12 mouse cellular contexts compared by ENCODE assay signal in the genomic region with DNA sequence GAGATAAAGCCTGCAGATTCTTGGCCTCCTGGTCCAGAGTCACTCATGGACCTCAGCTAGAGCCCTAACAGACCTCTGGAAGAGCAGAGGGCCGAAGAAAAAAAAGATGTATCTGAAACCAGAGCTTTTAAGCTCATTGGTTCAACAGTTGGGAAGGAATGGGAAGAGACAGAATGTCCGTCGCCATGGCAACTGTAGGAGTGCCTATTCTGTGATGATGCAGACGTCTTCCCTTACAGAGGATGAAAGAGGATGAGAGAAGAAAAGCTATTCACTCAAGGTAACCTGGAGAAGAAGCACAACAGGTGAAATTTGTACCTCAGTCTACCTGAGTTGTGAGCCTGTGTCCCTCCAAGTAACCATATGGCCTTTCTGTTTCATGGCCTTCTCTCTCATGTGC. TPM values are rescaled to one million over a fixed set of nuclear protein-coding genes. Genes with fewer than 3 reads are reported as not detected.
DNase-seq lines count a peak whose midpoint lies in the region; ATAC-seq lines count a peak whose summit lies in the region.
"Had no signal": no experiment of that assay in that cellular context is flagged by ENCODE, and none has a peak within 500 bp of the region (broad histone marks: within the 10 kb centered on the region; RNA-seq: fewer than 3 reads in every experiment).

No protein-coding gene starts in this region.

- no peaks in the 10 kb centered on the region for H3K27me3 ChIP-seq in forebrain, embryonic 15.5 days
- H3K27me3 ChIP-seq in forebrain, embryonic 11.5 days (ENCODE audit: control insufficient read depth, insufficient read depth, low read length), result no peaks in the 10 kb centered on the region
- no peaks in the 10 kb centered on the region for H3K27me3 ChIP-seq in heart, embryonic 11.5 days (ENCODE audit: control insufficient read depth, insufficient read depth, low read length)
- H3K27me3 ChIP-seq: liver, embryonic 13.5 days; stomach, embryonic 15.5 days had no signal

- H3K4me3 ChIP-seq in forebrain, embryonic 15.5 days, result no peak overlapping the region
- no peak overlapping the region for H3K4me3 ChIP-seq in forebrain, embryonic 11.5 days (ENCODE audit: low read depth, low read length)
- no peak overlapping the region for H3K4me3 ChIP-seq in heart, embryonic 11.5 days (ENCODE audit: low read depth, low read length)
- H3K4me3 ChIP-seq: liver, embryonic 13.5 days; stomach, embryonic 15.5 days had no signal

- no peak for DNase-seq in forebrain, embryonic 11.5 days (ENCODE audit: low spot score)
- peak; percentile 64 for DNase-seq in brain, embryonic 18.5 days (ENCODE audit: low read depth, low spot score)
- peak; percentile 77 for DNase-seq in layer of hippocampus, adult 9-11 months
- peak; percentile 56 for DNase-seq in right cerebral cortex, adult 18-20 months
- DNase-seq: cerebellum, adult 9-11 months; kidney, postnatal 36 days; liver, embryonic 13.5 days had no signal

- H3K4me1 ChIP-seq in forebrain, embryonic 15.5 days, result 0 out of 2 replicates have a peak, but pooled peaks cover 6% of the 10 kb centered on the region
- H3K4me1 ChIP-seq in forebrain, embryonic 11.5 days (replicated peaks; ENCODE audit: control insufficient read depth, insufficient read depth, low read length), result no peaks in the 10 kb centered on the region
- H3K4me1 ChIP-seq in heart, embryonic 11.5 days (ENCODE audit: control insufficient read depth, insufficient read depth, low read length), result 0 out of 2 replicates have a peak, but pooled peaks cover 3% of the 10 kb centered on the region
- H3K4me1 ChIP-seq: liver, embryonic 13.5 days; stomach, embryonic 15.5 days had no signal

- 54% methylated on average over 4 of the region's 4 CpGs for WGBS in forebrain, embryonic 15.5 days
- WGBS in forebrain, embryonic 11.5 days, result 54% methylated on average over 4 of the region's 4 CpGs
- WGBS in heart, embryonic 11.5 days (ENCODE audit: insufficient replicate concordance), result 49% methylated on average over 4 of the region's 4 CpGs

- no peaks in the 10 kb centered on the region for H3K36me3 ChIP-seq in forebrain, embryonic 15.5 days
- H3K36me3 ChIP-seq in forebrain, embryonic 11.5 days (ENCODE audit: control insufficient read depth, insufficient read depth, low read length), result no peaks in the 10 kb centered on the region
- H3K36me3 ChIP-seq in heart, embryonic 11.5 days (ENCODE audit: control insufficient read depth, insufficient read depth, low read length), result no peaks in the 10 kb centered on the region
- H3K36me3 ChIP-seq: liver, embryonic 13.5 days; stomach, embryonic 15.5 days had no signal

- H3K9ac ChIP-seq in forebrain, embryonic 15.5 days (replicated peaks), result no peak overlapping the region
- H3K9ac ChIP-seq in forebrain, embryonic 11.5 days (ENCODE audit: low read length), result no peak overlapping the region
- no peak overlapping the region for H3K9ac ChIP-seq in heart, embryonic 11.5 days (ENCODE audit: low read depth, low read length)
- H3K9ac ChIP-seq: liver, embryonic 13.5 days; stomach, embryonic 15.5 days had no signal

- no peak overlapping the region for H3K4me2 ChIP-seq in forebrain, embryonic 15.5 days (replicated peaks)
- no peak overlapping the region for H3K4me2 ChIP-seq in forebrain, embryonic 11.5 days (ENCODE audit: low read depth, low read length, severe bottlenecking)
- no peak overlapping the region for H3K4me2 ChIP-seq in heart, embryonic 11.5 days
- H3K4me2 ChIP-seq: liver, embryonic 13.5 days; stomach, embryonic 15.5 days had no signal

- no peak overlapping the region for H3K27ac ChIP-seq in forebrain, embryonic 15.5 days (replicated peaks)
- H3K27ac ChIP-seq in forebrain, embryonic 11.5 days (ENCODE audit: low read depth, low read length), result no peak overlapping the region
- H3K27ac ChIP-seq in heart, embryonic 11.5 days (ENCODE audit: low read depth, low read length), result no peak overlapping the region
- H3K27ac ChIP-seq: liver, embryonic 13.5 days; stomach, embryonic 15.5 days had no signal

- ATAC-seq in forebrain, embryonic 15.5 days (replicated peaks), result peak; percentile 81
- no peak for ATAC-seq in forebrain, embryonic 11.5 days (replicated peaks; ENCODE audit: low FRiP score)
- ATAC-seq in monocyte, adult 5-6 weeks (replicated peaks; ENCODE audit: insufficient number of reproducible peaks, low FRiP score, low TSS enrichment, poor library complexity, severe bottlenecking), result no peak
- ATAC-seq in heart, embryonic 11.5 days (replicated peaks; ENCODE audit: insufficient number of reproducible peaks, low FRiP score, low TSS enrichment), result no peak
- no peak for ATAC-seq in cerebellum, adult (ENCODE audit: insufficient number of reproducible peaks, low FRiP score, low TSS enrichment)

- no peaks in the 10 kb centered on the region for H3K9me3 ChIP-seq in forebrain, embryonic 15.5 days
- H3K9me3 ChIP-seq in forebrain, embryonic 11.5 days (ENCODE audit: control insufficient read depth, low read length), result no peaks in the 10 kb centered on the region
- H3K9me3 ChIP-seq in heart, embryonic 11.5 days (replicated peaks; ENCODE audit: control insufficient read depth, low read length), result no peaks in the 10 kb centered on the region
- H3K9me3 ChIP-seq: liver, embryonic 13.5 days; stomach, embryonic 15.5 days had no signal

RNA-seq across cellular contexts. Expression of gene Timp3, which starts 44.0 kb away (rescaled TPM):
- polyA plus RNA-seq in forebrain, embryonic 15.5 days (2015; fragmentation: Nextera tagmentation; extraction: Ambion mirVana), result 15.8 and 16.9 TPM in 2 replicates
- polyA plus RNA-seq in forebrain, embryonic 11.5 days (2014; fragmentation: Nextera tagmentation; extraction: Ambion mirVana), result 20.4 and 21.1 TPM in 2 replicates
- 0.10 TPM in 1 of 3 replicates, not detected in the others for total RNA-seq in monocyte, adult 5-6 weeks (2017)
- 56.6 and 63.9 TPM in 2 replicates for polyA plus RNA-seq in heart, embryonic 11.5 days (2014; fragmentation: Nextera tagmentation; extraction: Ambion mirVana)
